Mouse (Mus musculus): ENCODE results near the gene Gon4l. TPM values are rescaled to one million over a fixed set of nuclear protein-coding genes. Genes with fewer than 3 reads are reported as not detected.

Gene Gon4l
- total RNA-seq, 2 experiments from 2014 or later = 11.9 to 25.4 TPM

Other genes with a start within 250 kb of the Gon4l start
- gene Arhgef2, start 229.3 kb upstream of the Gon4l start, total RNA-seq (2015) = 71.1 and 85.9 TPM in 2 replicates
- gene Arhgef2, start 229.3 kb upstream of the Gon4l start, total RNA-seq (2017) = 49.6 and 73.1 TPM in 2 replicates
- gene Rxfp4, start 182.1 kb upstream of the Gon4l start, total RNA-seq (2015) = not detected in 2 replicates
- gene Rxfp4, start 182.1 kb upstream of the Gon4l start, total RNA-seq (2017) = not detected in 2 replicates
- gene Khdc4, start 149.4 kb upstream of the Gon4l start, total RNA-seq (2015) = 50.6 and 52.1 TPM in 2 replicates
- gene Khdc4, start 149.4 kb upstream of the Gon4l start, total RNA-seq (2017) = 53.4 and 56.1 TPM in 2 replicates
- gene Rit1, start 118.4 kb upstream of the Gon4l start, total RNA-seq (2015) = 66.1 and 68.1 TPM in 2 replicates
- gene Rit1, start 118.4 kb upstream of the Gon4l start, total RNA-seq (2017) = 53.4 and 68.6 TPM in 2 replicates
- 0.73 and 2.0 TPM in 2 replicates for gene Syt11, start 60.1 kb upstream of the Gon4l start, total RNA-seq (2015)
- 0.65 and 2.1 TPM in 2 replicates for gene Syt11, start 60.1 kb upstream of the Gon4l start, total RNA-seq (2017)
- 4.8 and 7.5 TPM in 2 replicates for gene Msto1, start 78.8 kb downstream of the Gon4l start, total RNA-seq (2015)
- 9.9 and 16.2 TPM in 2 replicates for gene Msto1, start 78.8 kb downstream of the Gon4l start, total RNA-seq (2017)
- gene Ash1l, start 115.4 kb downstream of the Gon4l start, total RNA-seq (2015) = 29.0 and 32.4 TPM in 2 replicates
- gene Ash1l, start 115.4 kb downstream of the Gon4l start, total RNA-seq (2017) = 18.4 and 28.1 TPM in 2 replicates
- 70.6 and 75.4 TPM in 2 replicates for gene Dap3, start 116.0 kb downstream of the Gon4l start, total RNA-seq (2015)
- gene Dap3, start 116.0 kb downstream of the Gon4l start, total RNA-seq (2017) = 45.6 and 51.5 TPM in 2 replicates